Mouse (Mus musculus) kidney, postnatal 0 days (tissue): ENCODE results near the gene Ccser1. TPM values are rescaled to one million over a fixed set of nuclear protein-coding genes. Genes with fewer than 3 reads are reported as not detected.
A peak's percentile ranks its signal among the peaks of the same experiment; 100 is the strongest.

Source experiments
- ATAC-seq: fragments of 200-750 bp; cut with Nextera tagmentation; replicated peaks from 2 replicates; pipeline ENCODE4 v1.8.0; 2017; ENCODE audit warnings: low read depth, moderate number of reproducible peaks, moderate TSS enrichment, moderate library complexity; ENCODE audit not compliant: low FRiP score
- DNase-seq: peaks from one replicate; pipeline ENCODE4 v3.0.0-alpha.2; 2016; ENCODE audit warnings: low spot score
- H3K27ac ChIP-seq: fragments of 300-500 bp; sonication (generic); 2 replicates; pipeline ENCODE4 v1.5.1; 2014; ENCODE audit warnings: mild to moderate bottlenecking
- H3K27me3 ChIP-seq: fragments of 300-500 bp; sonication (generic); 2 replicates; pipeline ENCODE4 v1.6.1; 2014; ENCODE audit warnings: low read length, mixed read lengths; ENCODE audit not compliant: insufficient read depth
- H3K36me3 ChIP-seq: fragments of 300-500 bp; sonication (generic); 2 replicates; pipeline ENCODE4 v1.6.1; 2014; ENCODE audit warnings: low read length, mixed read lengths; ENCODE audit not compliant: insufficient read depth
- H3K4me1 ChIP-seq: fragments of 300-500 bp; sonication (generic); replicated peaks from 2 replicates; pipeline ENCODE4 v1.6.1; 2014; ENCODE audit warnings: antibody characterized with exemption, low read length, mixed read lengths; ENCODE audit not compliant: insufficient read depth
- H3K4me2 ChIP-seq: fragments of 300-500 bp; sonication (generic); 2 replicates; pipeline ENCODE4 v1.6.1; 2014; ENCODE audit warnings: mild to moderate bottlenecking, low read length, moderate library complexity, mixed read lengths
- H3K4me3 ChIP-seq: fragments of 300-500 bp; sonication (generic); replicated peaks from 2 replicates; pipeline ENCODE4 v1.5.1; 2014; ENCODE audit warnings: low read depth, low read length
- H3K9ac ChIP-seq: fragments of 300-500 bp; sonication (generic); 2 replicates; pipeline ENCODE4 v1.6.1; 2014; ENCODE audit warnings: low read depth, low read length
- H3K9me3 ChIP-seq: fragments of 300-500 bp; sonication (generic); replicated peaks from 2 replicates; pipeline ENCODE4 v1.6.1; 2016; ENCODE audit warnings: low read length, inconsistent platforms, mixed read lengths
- CTCF ChIP-seq: IDR thresholded peaks from 2 replicates; pipeline ENCODE4 v1.5.1; 2016; ENCODE audit warnings: antibody characterized with exemption, low read depth, mild to moderate bottlenecking, moderate library complexity
- WGBS: fragments of 180-500 bp; shearing (Covaris S2); extraction: QIAGEN DNeasy Blood & Tissue Kit; methylation state at CpG from one replicate; pipeline ENCODE4 v1.1.7; 2014; 5-methylcytosine and 5-hydroxymethylcytosine counted together
- polyA plus RNA-seq: library from polyadenylated mRNA; unstranded; fragments of >200 nt; fragmentation: Nextera tagmentation; extraction: Ambion mirVana; gene quantifications from 2 replicates; pipeline ENCODE4 v1.2.1, GENCODE M21; 2015

The Ccser1 gene
- polyA plus RNA-seq, 1 experiment from 2014 or later = 16.7 TPM

- Histone ChIP-seq H3K36me3 (no peaks in the 10 kb centered on the region), H3K9ac (no peak overlapping the region), H3K27ac (no peak overlapping the region), H3K4me2 (no peak overlapping the region), H3K27me3 (no peaks in the 10 kb centered on the region), H3K4me1 (no peaks in the 10 kb centered on the region), H3K9me3 (no peaks in the 10 kb centered on the region), H3K4me3 (no peak overlapping the region)
- no peak for TF ChIP-seq CTCF
- DNase-seq = no peak
- ATAC-seq = no peak
Observed at GRCm38 (mm10) chr6:61661414-61661813, 481.3 kb downstream of the Ccser1 start.

GRCm38 (mm10) chr6:61664572-61664971, 484.4 kb downstream of the Ccser1 start:
- WGBS = 87% methylated on average over 1 of the region's 1 CpGs
- Histone ChIP-seq H3K36me3 (no peaks in the 10 kb centered on the region), H3K27me3 (no peaks in the 10 kb centered on the region), H3K9ac (no peak overlapping the region), H3K4me3 (no peak overlapping the region), H3K9me3 (no peaks in the 10 kb centered on the region), H3K4me2 (no peak overlapping the region), H3K27ac (no peak overlapping the region), H3K4me1 (no peaks in the 10 kb centered on the region)
- ATAC-seq (no peak), DNase-seq (no peak)
- no peak for TF ChIP-seq CTCF

- Histone ChIP-seq H3K9ac (no peak overlapping the region), H3K4me1 (no peaks in the 10 kb centered on the region), H3K27me3 (no peaks in the 10 kb centered on the region), H3K9me3 (no peaks in the 10 kb centered on the region), H3K36me3 (no peaks in the 10 kb centered on the region), H3K4me2 (no peak overlapping the region), H3K27ac (no peak overlapping the region), H3K4me3 (no peak overlapping the region)
- TF ChIP-seq CTCF = peak; percentile 43; the same call in 1 of the 2 replicates
- no peak for ATAC-seq
- 27% methylated on average over 2 of the region's 2 CpGs for WGBS
- DNase-seq = peak; percentile 1
Observed at GRCm38 (mm10) chr6:61687002-61687401, 506.9 kb downstream of the Ccser1 start.

- Histone ChIP-seq H3K27ac (no peak overlapping the region), H3K4me2 (no peak overlapping the region), H3K9me3 (no peaks in the 10 kb centered on the region), H3K4me3 (no peak overlapping the region), H3K36me3 (no peaks in the 10 kb centered on the region), H3K4me1 (no peaks in the 10 kb centered on the region), H3K27me3 (no peaks in the 10 kb centered on the region), H3K9ac (no peak overlapping the region)
- 92% methylated on average over 7 of the region's 7 CpGs for WGBS
- DNase-seq (no peak), ATAC-seq (no peak)
- no peak for TF ChIP-seq CTCF
Observed at GRCm38 (mm10) chr6:61703003-61703402, 522.9 kb downstream of the Ccser1 start.

- WGBS = 84% methylated on average over 1 of the region's 1 CpGs
- TF ChIP-seq CTCF = no peak
- Histone ChIP-seq H3K27me3 (no peaks in the 10 kb centered on the region), H3K4me2 (no peak overlapping the region), H3K9me3 (no peaks in the 10 kb centered on the region), H3K36me3 (no peaks in the 10 kb centered on the region), H3K4me1 (no peaks in the 10 kb centered on the region), H3K27ac (no peak overlapping the region), H3K9ac (no peak overlapping the region), H3K4me3 (no peak overlapping the region)
- ATAC-seq (no peak), DNase-seq (no peak)
Observed at GRCm38 (mm10) chr6:61721220-61721619, 541.1 kb downstream of the Ccser1 start.

- Histone ChIP-seq H3K4me2 (no peak overlapping the region), H3K9ac (no peak overlapping the region), H3K4me1 (no peaks in the 10 kb centered on the region), H3K27ac (no peak overlapping the region), H3K27me3 (no peaks in the 10 kb centered on the region), H3K36me3 (no peaks in the 10 kb centered on the region), H3K4me3 (no peak overlapping the region), H3K9me3 (no peaks in the 10 kb centered on the region)
- ATAC-seq = no peak
- TF ChIP-seq CTCF = no peak
- DNase-seq = no peak
- 35% methylated on average over 1 of the region's 1 CpGs for WGBS
Observed at GRCm38 (mm10) chr6:61729065-61729464, 548.9 kb downstream of the Ccser1 start.
